Mouse (Mus musculus): Measurements from ENCODE around the gene Mrpl44. TPM values are rescaled to one million over a fixed set of nuclear protein-coding genes. Genes with fewer than 3 reads are reported as not detected.
A peak's percentile ranks its signal among the peaks of the same experiment; 100 is the strongest.

Mrpl44 gene
- total RNA-seq, 2 experiments from 2014 or later = 28.0 to 28.2 TPM

DNA sequence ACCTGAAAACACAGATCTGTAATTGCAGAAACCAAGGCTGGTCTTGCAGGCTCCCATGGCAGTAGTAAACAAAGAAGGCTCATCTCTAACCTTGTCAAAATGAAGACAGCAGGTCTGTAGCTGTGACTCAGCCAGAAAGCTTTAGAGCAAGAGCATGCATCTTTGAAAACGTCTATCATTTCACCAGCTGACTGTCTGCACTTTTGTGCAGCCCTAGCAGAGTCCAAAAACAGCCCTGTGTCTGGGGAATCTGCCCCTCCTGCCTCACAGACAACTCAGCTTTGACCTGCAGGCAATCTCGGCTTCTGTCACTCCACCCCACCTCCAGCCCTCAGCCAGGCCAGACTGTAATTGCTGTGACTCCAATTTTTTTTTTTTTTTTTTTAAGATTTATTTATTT, 20.4 kb upstream of the Mrpl44 start:
- no peak overlapping the region for H3K4me3 ChIP-seq
- no peak for TF ChIP-seq CTCF (conservative IDR thresholded peaks at IDR 0.05)
- H3K27ac ChIP-seq = no peak overlapping the region
- DNase-seq (ENCODE audit: low spot score in 2 of 2) = no peak

DNA sequence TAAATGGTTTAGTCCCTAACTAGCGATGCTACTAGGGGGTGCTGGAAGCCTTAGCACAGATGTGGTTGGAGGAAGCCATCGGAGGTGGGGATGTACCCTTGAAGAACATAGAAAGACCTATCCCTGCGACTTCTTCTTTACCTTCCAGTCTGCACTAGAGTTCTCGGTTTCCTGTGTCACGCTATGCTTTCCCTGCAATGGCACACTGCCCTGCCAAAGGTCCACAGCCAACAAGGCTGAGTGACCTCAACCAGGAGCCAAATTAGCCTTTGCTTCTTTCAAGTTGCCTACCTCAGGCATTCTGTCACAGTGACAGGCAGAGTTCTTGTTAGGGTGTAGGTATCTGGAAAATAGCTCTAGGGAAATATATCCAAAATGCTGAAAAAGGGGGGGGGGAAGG, 19.4 kb upstream of the Mrpl44 start:
- no peak for TF ChIP-seq CTCF (conservative IDR thresholded peaks at IDR 0.05)
- Histone ChIP-seq H3K27ac (no peak overlapping the region), H3K4me3 (no peak overlapping the region)
- no peak for DNase-seq (ENCODE audit: low spot score in 2 of 2)

DNA sequence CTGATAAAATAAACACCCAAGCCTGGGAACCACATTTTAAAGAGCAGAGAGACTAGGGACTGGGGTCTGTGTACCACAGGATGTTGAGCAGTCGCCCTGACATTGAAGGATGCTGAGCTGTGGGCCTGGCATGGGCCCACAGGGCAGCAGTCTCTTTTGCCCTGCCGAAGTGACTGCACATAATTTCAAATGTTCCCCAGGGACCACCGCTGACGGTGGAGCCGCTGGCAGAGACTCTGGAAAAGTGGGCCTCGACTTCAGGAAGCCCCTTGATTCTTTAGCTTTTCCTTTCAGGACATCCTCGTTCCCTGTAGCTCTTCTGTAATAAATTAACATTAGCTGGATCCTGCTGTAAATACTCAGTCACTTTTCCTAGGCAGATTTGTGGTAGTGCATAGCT, 18.7 kb upstream of the Mrpl44 start:
- no peak for TF ChIP-seq CTCF (conservative IDR thresholded peaks at IDR 0.05)
- H3K4me3 ChIP-seq = no peak overlapping the region
- 0 out of 2 replicates have a peak overlapping the region, but pooled peaks have one; percentile 8 for H3K27ac ChIP-seq
- no peak for DNase-seq (ENCODE audit: low spot score in 2 of 2)

DNA sequence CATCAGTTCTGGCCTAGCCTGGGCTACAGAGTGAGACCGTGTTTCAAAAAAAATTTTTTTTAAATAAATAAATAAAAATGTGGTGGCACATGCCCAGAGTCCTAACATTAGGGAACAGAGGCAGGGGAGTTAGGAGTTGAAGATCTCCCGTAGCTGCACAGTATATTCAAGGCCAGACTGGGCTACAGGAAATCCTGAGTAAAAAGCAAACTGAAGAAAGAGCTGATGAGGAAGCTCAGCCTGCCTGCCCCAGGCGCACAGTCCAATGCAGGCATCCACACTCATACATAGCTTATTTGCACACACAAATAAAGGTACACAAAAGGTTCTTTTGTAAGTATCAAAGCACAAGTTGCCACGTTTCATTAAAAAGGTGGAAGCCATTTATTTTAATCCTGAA, 18.2 kb upstream of the Mrpl44 start:
- Histone ChIP-seq H3K27ac (0 out of 2 replicates have a peak overlapping the region, but pooled peaks have one; percentile 8), H3K4me3 (no peak overlapping the region)
- DNase-seq (ENCODE audit: low spot score in 2 of 2) = no peak
- no peak for TF ChIP-seq CTCF (conservative IDR thresholded peaks at IDR 0.05)

DNA sequence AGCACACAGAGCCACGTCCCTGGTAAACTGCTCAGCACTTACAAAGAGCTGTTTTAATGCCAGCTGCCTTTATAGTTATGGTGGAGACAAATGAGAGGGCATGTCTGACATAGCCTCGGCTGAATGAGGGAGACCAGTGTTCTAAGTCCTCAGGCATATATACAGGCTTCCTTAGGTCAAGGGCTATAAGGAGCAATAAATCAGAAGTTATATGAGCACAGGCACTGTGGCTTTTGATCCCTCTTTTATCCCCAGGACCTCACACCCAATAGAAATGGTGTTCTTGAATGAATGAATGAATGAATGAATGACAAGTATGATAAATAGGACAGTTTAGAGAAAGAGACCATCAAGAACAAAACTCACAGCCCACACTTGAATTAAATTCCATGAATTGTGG, 16.8 kb upstream of the Mrpl44 start:
- DNase-seq (ENCODE audit: low spot score in 2 of 2) = no peak

DNA sequence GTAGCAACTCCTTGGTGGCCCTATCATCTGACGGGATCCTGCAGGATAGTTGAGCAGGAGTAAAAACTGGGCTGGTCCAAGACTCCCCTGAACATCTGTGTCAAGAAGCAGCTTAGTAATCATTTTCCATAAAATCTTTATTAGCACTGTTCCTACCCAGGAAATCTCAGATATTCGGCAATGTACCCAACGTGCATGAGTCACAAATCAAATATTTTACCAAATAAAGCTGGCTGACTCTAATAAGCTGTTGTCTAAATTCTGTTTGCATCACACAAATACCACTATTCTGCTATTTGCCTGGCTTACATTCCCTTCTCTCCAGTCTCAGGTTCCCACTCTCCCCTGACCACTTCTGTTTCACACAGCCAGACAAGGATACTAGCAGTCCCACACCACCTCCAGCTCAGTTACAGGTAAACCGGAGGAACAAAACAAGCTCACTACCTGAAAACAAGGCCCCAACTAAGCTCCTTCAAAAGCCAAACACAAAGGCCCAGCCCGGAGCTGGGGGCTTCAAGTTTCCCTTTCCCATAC, 16.3 kb upstream of the Mrpl44 start:
- TF ChIP-seq CTCF (conservative IDR thresholded peaks at IDR 0.05) = no peak
- Histone ChIP-seq H3K27ac (peak overlapping the region; percentile 61; the same call in 1 of the 2 replicates), H3K4me3 (peak overlapping the region; percentile 100)
- DNase-seq (ENCODE audit: low spot score in 2 of 2) = no peak

More for the DNA sequence above, 16.8 kb upstream of the Mrpl44 start:
- Histone ChIP-seq H3K4me3 (no peak overlapping the region), H3K27ac (no peak overlapping the region)
- TF ChIP-seq CTCF (conservative IDR thresholded peaks at IDR 0.05) = no peak

DNA sequence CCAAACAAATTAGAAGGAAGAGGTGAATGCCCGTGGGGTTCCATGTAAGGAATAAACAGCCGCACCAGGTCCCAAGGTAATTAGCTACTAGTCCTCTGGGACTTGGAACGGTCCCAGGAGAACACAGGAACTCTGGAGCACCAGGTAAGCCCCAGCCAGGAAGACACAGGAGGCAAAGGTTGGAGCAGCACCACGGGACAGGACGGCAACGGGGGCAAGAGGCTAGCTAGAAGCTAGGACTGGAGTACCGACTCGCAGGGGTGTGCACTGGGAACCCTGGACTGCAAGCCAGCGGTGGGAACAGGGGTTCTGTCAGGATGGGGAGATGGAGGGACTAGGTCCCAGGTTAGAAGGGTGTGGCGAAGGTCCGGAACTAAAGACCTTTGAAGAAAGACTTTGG, 15.2 kb upstream of the Mrpl44 start:
- TF ChIP-seq CTCF (conservative IDR thresholded peaks at IDR 0.05) = no peak

DNA sequence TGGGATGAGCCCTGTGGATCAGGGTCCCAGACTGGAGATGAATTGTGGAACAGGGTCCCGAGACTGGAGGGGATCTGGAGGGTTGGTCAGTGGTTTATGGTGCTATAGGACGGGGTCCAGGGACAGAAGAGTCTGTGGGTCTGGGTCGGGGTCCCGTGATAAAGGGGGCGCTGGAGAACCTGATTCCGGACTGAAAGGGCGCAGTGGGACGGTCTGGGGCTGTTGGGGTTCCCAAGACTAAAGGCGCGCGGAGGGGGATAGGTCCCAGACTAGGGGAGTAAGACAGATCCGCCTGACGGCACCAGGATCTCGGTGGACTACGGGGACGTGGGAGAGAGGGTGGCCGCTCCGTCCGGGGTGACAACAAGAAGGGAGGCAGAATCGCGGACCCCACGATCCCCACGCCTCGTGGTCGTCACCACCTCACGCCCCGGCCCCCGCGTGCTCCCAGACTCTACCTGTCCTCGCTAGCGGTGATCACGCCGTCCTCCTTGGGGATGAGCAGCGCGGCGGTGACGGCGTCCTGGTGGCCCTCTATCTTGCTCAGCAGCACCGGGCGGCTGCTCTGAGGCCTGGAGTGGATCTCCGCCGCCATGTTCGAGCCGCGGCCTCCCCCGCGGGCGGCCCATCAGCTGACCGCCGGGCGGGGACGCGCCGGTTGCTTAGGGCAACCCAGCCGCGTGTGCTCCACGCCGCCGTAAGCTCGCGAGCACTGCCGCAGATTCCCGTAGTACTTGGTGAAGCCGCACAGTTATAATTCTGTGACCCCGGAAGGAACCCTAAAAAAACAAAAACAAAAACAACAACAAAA, 14.5 kb upstream of the Mrpl44 start:
- peak; percentile 83 to 85 for DNase-seq (ENCODE audit: low spot score in 2 of 2)
- no peak for TF ChIP-seq CTCF (conservative IDR thresholded peaks at IDR 0.05)
- Histone ChIP-seq H3K27ac (peak overlapping the region; percentile 93), H3K4me3 (peak overlapping the region; percentile 100)

More for the DNA sequence above, 15.2 kb upstream of the Mrpl44 start:
- DNase-seq (ENCODE audit: low spot score in 2 of 2) = no peak
- Histone ChIP-seq H3K27ac (peak overlapping the region; percentile 93), H3K4me3 (peak overlapping the region; percentile 100)

DNA sequence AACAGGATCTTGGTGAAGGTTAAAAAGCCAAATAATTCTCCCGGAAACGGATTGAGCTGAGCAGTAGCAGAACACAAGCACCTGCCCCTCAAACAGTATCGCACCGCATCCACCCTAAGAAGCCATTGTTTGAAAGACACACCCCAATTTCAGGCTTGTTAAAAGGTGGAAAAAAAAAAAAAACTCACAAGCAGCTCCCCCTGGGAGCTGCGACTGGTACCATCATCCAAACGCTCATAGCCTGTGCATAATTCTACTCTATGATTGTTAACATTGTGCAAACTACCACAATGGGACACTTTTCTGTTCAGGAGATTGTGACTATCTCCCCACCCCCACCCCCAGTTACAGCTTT, 13.9 kb upstream of the Mrpl44 start:
- peak; percentile 43 for TF ChIP-seq CTCF (conservative IDR thresholded peaks at IDR 0.05)
- DNase-seq (ENCODE audit: low spot score in 2 of 2) = no peak
- peak overlapping the region; percentile 93; the same call in 1 of the 2 replicates for H3K27ac ChIP-seq
- H3K4me3 ChIP-seq = peak overlapping the region; percentile 100

DNA sequence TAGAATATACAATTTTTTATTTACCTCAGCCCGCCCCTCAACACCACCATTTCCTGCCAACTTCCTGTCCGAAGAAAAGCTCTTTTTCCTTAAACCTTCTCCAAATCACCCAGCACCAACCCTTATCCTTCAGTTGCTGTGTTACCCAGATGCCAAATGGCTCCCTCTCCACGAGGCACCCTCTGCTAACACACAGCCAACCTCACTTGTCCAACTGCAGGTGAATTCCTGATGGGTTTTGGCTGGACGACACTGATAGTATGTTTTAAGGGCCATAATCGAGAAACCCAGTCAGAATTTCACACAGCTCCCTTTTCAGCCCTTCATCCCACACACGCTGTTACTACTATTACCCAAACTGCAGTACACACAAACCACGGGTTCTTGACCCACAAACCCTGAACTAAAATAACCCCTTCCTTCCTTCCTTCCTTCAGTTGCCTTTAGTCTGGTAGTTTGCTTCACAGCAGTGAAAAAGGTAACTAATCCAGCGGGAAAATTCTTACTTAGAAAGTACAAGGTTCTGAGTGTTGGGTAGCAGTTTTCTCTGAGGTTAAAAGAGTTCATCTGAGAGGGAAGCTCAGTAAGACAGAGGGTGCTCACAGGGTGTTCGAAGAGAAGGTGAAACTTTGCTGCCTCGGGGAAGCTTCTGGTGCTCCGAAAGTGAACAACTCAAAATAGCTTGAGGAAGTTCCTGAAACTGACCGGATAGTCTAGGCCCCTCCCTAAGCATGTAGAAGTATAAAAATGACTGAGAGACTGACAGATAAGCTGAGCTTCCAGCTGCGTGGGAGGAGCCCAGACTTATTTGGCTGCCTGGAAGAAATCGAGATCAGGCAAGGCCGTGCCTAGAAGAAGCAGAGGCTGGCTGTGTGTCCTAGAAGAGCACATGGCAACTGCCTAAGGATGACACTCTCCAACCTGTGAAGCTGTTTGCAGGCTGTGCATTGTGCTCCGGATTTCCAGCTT, 13.3 kb upstream of the Mrpl44 start:
- Histone ChIP-seq H3K4me3 (peak overlapping the region; percentile 100), H3K27ac (peak overlapping the region; percentile 93; the same call in 1 of the 2 replicates)
- DNase-seq (ENCODE audit: low spot score in 2 of 2) = no peak
- no peak for TF ChIP-seq CTCF (conservative IDR thresholded peaks at IDR 0.05)

DNA sequence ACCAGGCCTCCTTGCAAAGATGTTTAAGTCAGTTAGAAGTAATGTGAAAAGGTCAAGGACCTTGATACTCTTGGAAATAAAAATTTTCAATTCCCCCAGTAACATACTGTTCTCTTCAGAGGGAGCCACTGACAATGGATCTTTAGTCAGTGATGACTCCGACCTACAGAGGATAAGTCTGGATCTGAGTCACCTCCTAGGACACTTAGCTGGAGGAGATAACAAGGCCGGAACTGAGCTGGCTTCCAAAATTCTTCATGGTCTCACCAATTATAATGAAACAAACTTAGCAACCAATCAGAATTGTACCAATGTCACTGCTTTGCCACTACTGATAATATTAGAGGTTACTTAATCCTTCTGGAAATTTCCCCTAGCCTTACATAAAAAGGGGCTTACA, 11.8 kb upstream of the Mrpl44 start:
- no peak for TF ChIP-seq CTCF (conservative IDR thresholded peaks at IDR 0.05)
- no peak overlapping the region for H3K27ac ChIP-seq
- no peak for DNase-seq (ENCODE audit: low spot score in 2 of 2)
- no peak overlapping the region for H3K4me3 ChIP-seq

DNA sequence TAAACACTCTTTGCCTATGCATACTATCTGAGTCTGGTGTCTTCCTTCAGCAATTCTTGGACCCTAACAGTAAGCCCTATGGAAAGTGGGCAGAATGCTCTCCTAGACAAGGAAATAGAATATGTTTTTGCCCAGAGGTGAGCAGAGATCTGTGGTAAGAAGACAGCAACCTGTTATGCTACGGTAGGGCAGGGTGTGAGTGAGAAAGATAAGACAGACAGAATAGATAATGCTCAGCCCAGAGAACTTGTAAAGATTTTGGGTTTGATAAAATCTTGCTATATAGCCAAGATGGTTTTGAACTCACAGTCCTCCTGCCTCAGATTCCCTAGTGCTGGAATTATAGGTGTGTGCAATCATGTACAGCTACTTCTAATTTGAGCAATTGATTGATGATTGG, 11.3 kb upstream of the Mrpl44 start:
- no peak for TF ChIP-seq CTCF (conservative IDR thresholded peaks at IDR 0.05)
- DNase-seq (ENCODE audit: low spot score in 2 of 2) = no peak
- Histone ChIP-seq H3K4me3 (no peak overlapping the region), H3K27ac (no peak overlapping the region)

DNA sequence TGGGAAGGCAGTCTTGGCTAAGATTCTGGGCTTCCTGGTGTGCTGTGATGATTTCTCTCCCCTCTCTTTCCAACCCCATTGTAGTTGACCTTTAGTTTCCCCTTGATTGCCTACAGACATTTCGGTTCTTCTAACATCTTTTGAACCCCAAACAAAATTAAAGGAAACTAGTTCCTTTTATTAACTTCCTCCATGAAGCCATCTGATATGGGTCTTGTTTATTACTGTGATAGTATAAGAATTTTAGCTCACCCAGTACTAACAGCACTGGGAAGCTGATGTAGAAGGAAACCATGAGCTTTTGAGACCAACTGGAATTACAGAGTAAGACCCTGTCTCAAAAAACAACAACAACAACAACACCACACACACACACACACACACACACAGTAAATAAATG, 7.6 kb upstream of the Mrpl44 start:
- no peak for DNase-seq (ENCODE audit: low spot score in 2 of 2)
- TF ChIP-seq CTCF (conservative IDR thresholded peaks at IDR 0.05) = no peak
- no peak overlapping the region for H3K27ac ChIP-seq
- no peak overlapping the region for H3K4me3 ChIP-seq
